Mouse (Mus musculus) cortical plate, adult 2 months (tissue): ENCODE data around the gene Pgls.

ENCODE experiments used
- CTCF ChIP-seq: fragments of 200-500 bp; IDR thresholded peaks from 2 replicates; pipeline ENCODE4 v1.5.1; 2011; ENCODE audit warnings: mild to moderate bottlenecking, control low read depth, low read length; ENCODE audit not compliant: insufficient read depth; ENCODE audit errors: extremely low read depth
- POLR2A ChIP-seq: fragments of 200-500 bp; IDR thresholded peaks from 2 replicates; pipeline ENCODE4 v1.6.1; 2011; ENCODE audit warnings: mild to moderate bottlenecking, low read length, control low read depth; ENCODE audit not compliant: insufficient read depth; ENCODE audit errors: extremely low read depth

- TF ChIP-seq POLR2A, result no peak
- TF ChIP-seq CTCF, result no peak
Observed at GRCm38 (mm10) chr8:71552770-71553169, 39.2 kb upstream of the Pgls start.
